Mouse (Mus musculus) heart, adult 2 months (tissue): ENCODE results near the gene Kirrel3. TPM values are rescaled to one million over a fixed set of nuclear protein-coding genes. Genes with fewer than 3 reads are reported as not detected.

Source experiments
- DNase-seq, 2 experiments: peaks; one replicate each; pipeline ENCODE4 v3.0.0; 2021
- H3K27ac ChIP-seq: fragments of 200-600 bp; 2 replicates; pipeline ENCODE4 v1.8.1; 2022
- H3K27me3 ChIP-seq: fragments of 200-500 bp; 2 replicates; pipeline ENCODE4 v1.6.1; 2012; ENCODE audit warnings: mild to moderate bottlenecking, low read length, inconsistent platforms, mixed read lengths; ENCODE audit not compliant: control insufficient read depth, insufficient read depth
- H3K36me3 ChIP-seq: fragments of 200-500 bp; 2 replicates; pipeline ENCODE4 v1.6.1; 2012; ENCODE audit warnings: low read length, inconsistent platforms; ENCODE audit not compliant: control insufficient read depth, insufficient read depth
- H3K4me1 ChIP-seq: fragments of 200-500 bp; 2 replicates; pipeline ENCODE4 v1.6.1; 2011; ENCODE audit warnings: low read length; ENCODE audit not compliant: control insufficient read depth, insufficient read depth
- H3K4me3 ChIP-seq: fragments of 200-600 bp; 2 replicates; pipeline ENCODE4 v1.8.1; 2022
- H3K79me2 ChIP-seq: fragments of 200-500 bp; replicated peaks from 2 replicates; pipeline ENCODE4 v1.6.1; 2012; ENCODE audit warnings: mild to moderate bottlenecking, inconsistent platforms, low read length, moderate library complexity, mixed read lengths; ENCODE audit not compliant: control insufficient read depth, insufficient read depth
- H3K9ac ChIP-seq: fragments of 200-500 bp; 2 replicates; pipeline ENCODE4 v1.6.1; 2012; ENCODE audit warnings: low read depth, mild to moderate bottlenecking, control low read depth, inconsistent platforms, low read length, mixed read lengths
- CTCF ChIP-seq: fragments of 200-600 bp; IDR thresholded peaks from 2 replicates; pipeline ENCODE4 v1.8.1; 2022; ENCODE audit warnings: antibody characterized with exemption, mild to moderate bottlenecking, moderate library complexity
- EP300 ChIP-seq: fragments of 200-500 bp; IDR thresholded peaks from 2 replicates; pipeline ENCODE4 v1.6.1; 2011; ENCODE audit warnings: low read depth, low read length, control low read depth; ENCODE audit not compliant: insufficient read depth
- POLR2A ChIP-seq: fragments of 200-500 bp; IDR thresholded peaks from 2 replicates; pipeline ENCODE4 v1.6.1; 2011; ENCODE audit warnings: mild to moderate bottlenecking, low read depth, low read length, control low read depth; ENCODE audit not compliant: insufficient read depth
- WGBS: fragments of 180-500 bp; shearing (Covaris S2); methylation state at CpG from one replicate; pipeline ENCODE4 v1.1.7; 2018; 5-methylcytosine and 5-hydroxymethylcytosine counted together
- intact Hi-C: fragments of 180-260 bp; cut with DNase I; formaldehyde crosslinking; loops from one replicate; pipeline ENCODE4 v1.15.1; 2025
- polyA plus RNA-seq: library from polyadenylated mRNA; depleted of rRNA; stranded (reverse); fragments of >200 nt; gene quantifications from 2 replicates; pipeline ENCODE4 v1.2.3, GENCODE M21; 2012
- total RNA-seq, 2 experiments: library from RNA; stranded (reverse); gene quantifications; 2 replicates each; pipeline ENCODE4 v1.2.3; 2021

Gene Kirrel3
- total and polyA plus RNA-seq, 3 experiments, result 0.18 to 0.59 (median 0.57) TPM

GRCm38 (mm10) chr9:34492121-34492520, 6.4 kb downstream of the Kirrel3 start:
- DNase-seq, result no peak
- peaks cover 2% of the 10 kb centered on the region for H3K4me1 ChIP-seq
- no peak overlapping the region for H3K9ac ChIP-seq
- H3K27ac ChIP-seq, result no peak overlapping the region
- WGBS, result 46% methylated on average over 3 of the region's 3 CpGs
- H3K79me2 ChIP-seq, result no peaks in the 10 kb centered on the region
- no peak overlapping the region for H3K4me3 ChIP-seq
- TF ChIP-seq POLR2A (no peak), EP300 (no peak), CTCF (no peak)
- intact Hi-C loops, result no loop called here
- no peaks in the 10 kb centered on the region for H3K36me3 ChIP-seq
- H3K27me3 ChIP-seq, result peaks cover 11% of the 10 kb centered on the region

- DNase-seq, result no peak
- no peak overlapping the region for H3K4me3 ChIP-seq
- intact Hi-C loops, result no loop called here
- no peak overlapping the region for H3K27ac ChIP-seq
- WGBS, result 25% methylated on average over 2 of the region's 2 CpGs
- H3K36me3 ChIP-seq, result no peaks in the 10 kb centered on the region
- H3K9ac ChIP-seq, result no peak overlapping the region
- no peaks in the 10 kb centered on the region for H3K4me1 ChIP-seq
- TF ChIP-seq EP300 (no peak), POLR2A (no peak), CTCF (no peak)
- peaks cover 8% of the 10 kb centered on the region for H3K27me3 ChIP-seq
- H3K79me2 ChIP-seq, result no peaks in the 10 kb centered on the region
These were observed 7.9 kb downstream of the Kirrel3 start for GRCm38 (mm10) chr9:34493571-34493970.

GRCm38 (mm10) chr9:34498126-34498525, 12.4 kb downstream of the Kirrel3 start:
- H3K4me1 ChIP-seq, result no peaks in the 10 kb centered on the region
- 58% methylated on average over 2 of the region's 2 CpGs for whole genome bisulfite sequencing
- no peaks in the 10 kb centered on the region for H3K27me3 ChIP-seq
- no peak overlapping the region for H3K9ac ChIP-seq
- no peak for TF ChIP-seq CTCF
- no peak for TF ChIP-seq EP300
- TF ChIP-seq POLR2A, result no peak
- no peak for DNase-seq
- H3K36me3 ChIP-seq, result no peaks in the 10 kb centered on the region
- H3K79me2 ChIP-seq, result no peaks in the 10 kb centered on the region
- no peak overlapping the region for H3K27ac ChIP-seq
- intact Hi-C loops, result loop anchor here (1.0 to 5.0 kb wide), 5 partner anchors 255 to 669 kb away; no protein-coding TSS in a partner anchor
- H3K4me3 ChIP-seq, result no peak overlapping the region

- Histone ChIP-seq H3K27ac (no peak overlapping the region), H3K4me3 (no peak overlapping the region), H3K4me1 (no peaks in the 10 kb centered on the region), H3K36me3 (no peaks in the 10 kb centered on the region), H3K79me2 (no peaks in the 10 kb centered on the region), H3K9ac (no peak overlapping the region), H3K27me3 (no peaks in the 10 kb centered on the region)
- TF ChIP-seq POLR2A (no peak), CTCF (peak; percentile 94), EP300 (0 out of 2 replicates have a peak, but pooled peaks have one; percentile 52)
- intact Hi-C loops, result loop anchor here (1.0 to 5.0 kb wide), 5 partner anchors 255 to 669 kb away; no protein-coding TSS in a partner anchor
- WGBS, result 5% methylated on average over 5 of the region's 5 CpGs
- DNase-seq, result peak; percentile 50 to 82
These were observed 13.0 kb downstream of the Kirrel3 start for GRCm38 (mm10) chr9:34498651-34499050.

GRCm38 (mm10) chr9:34507164-34507563, 21.5 kb downstream of the Kirrel3 start:
- Histone ChIP-seq H3K4me1 (no peaks in the 10 kb centered on the region), H3K79me2 (no peaks in the 10 kb centered on the region), H3K36me3 (no peaks in the 10 kb centered on the region), H3K9ac (no peak overlapping the region), H3K27me3 (no peaks in the 10 kb centered on the region), H3K4me3 (no peak overlapping the region), H3K27ac (no peak overlapping the region)
- intact Hi-C loops, result no loop called here
- DNase-seq, result no peak
- TF ChIP-seq EP300 (no peak), POLR2A (no peak), CTCF (no peak)
- 89% methylated on average over 2 of the region's 2 CpGs for WGBS

DNA sequence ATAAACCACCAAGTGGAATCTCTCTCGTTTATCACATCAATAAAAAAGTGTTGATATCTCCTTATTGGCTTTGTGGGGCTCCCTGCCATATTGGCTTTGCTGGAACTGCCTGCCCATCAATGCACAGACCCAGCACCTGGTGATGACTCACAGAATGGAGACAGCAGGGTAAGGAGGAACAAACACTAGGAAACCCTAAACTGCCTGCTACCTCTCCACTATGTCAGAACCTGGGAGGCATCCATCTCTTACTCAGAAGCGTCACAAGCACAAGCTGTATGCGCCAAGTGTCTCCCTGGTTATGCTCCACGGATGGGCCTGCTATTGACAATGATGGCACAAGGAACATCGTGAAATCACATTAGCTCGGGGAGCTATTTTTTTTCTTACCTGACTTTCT, 33.2 kb downstream of the Kirrel3 start:
- Histone ChIP-seq H3K9ac (no peak overlapping the region), H3K4me1 (no peaks in the 10 kb centered on the region), H3K79me2 (no peaks in the 10 kb centered on the region), H3K4me3 (no peak overlapping the region), H3K36me3 (no peaks in the 10 kb centered on the region), H3K27me3 (no peaks in the 10 kb centered on the region), H3K27ac (no peak overlapping the region)
- DNase-seq, result no peak
- TF ChIP-seq EP300, result no peak
- no peak for TF ChIP-seq CTCF
- no peak for TF ChIP-seq POLR2A
- WGBS, result 75% methylated on average over 6 of the region's 6 CpGs
- intact Hi-C loops, result no loop called here
